Mouse (Mus musculus) gastrocnemius, postnatal 14 days (tissue): ENCODE results near the gene Furin. TPM values are rescaled to one million over a fixed set of nuclear protein-coding genes. Genes with fewer than 3 reads are reported as not detected.

ENCODE experiments used
- DNase-seq: peaks from one replicate; pipeline ENCODE4 v3.0.0; 2021; ENCODE audit warnings: mixed read lengths
- intact Hi-C: fragments of 180-260 bp; cut with DNase I; formaldehyde crosslinking; loops from one replicate; pipeline ENCODE4 v1.15.1; 2025; ENCODE audit warnings: low total_unique reads
- long read RNA-seq, 2 experiments: library from polyadenylated mRNA; stranded (forward); transcript quantifications; one replicate each; pipeline ENCODE4 v2.0.0; 2021
- total RNA-seq, 2 experiments: library from RNA; stranded (reverse); gene quantifications; 2 replicates each; pipeline ENCODE4 v1.2.3; 2021

Gene Furin
- 10 to 100 TPM; 49.4 to 51.9 TPM for total RNA-seq
- long read RNA-seq, experiment 1, full-length matches to known transcripts, result 10 of 17 reads
- long read RNA-seq, experiment 1, partial matches to known transcripts, result 6 of 17 reads
- long read RNA-seq, experiment 1, other reads (novel, unspliced or antisense), result 1 of 17 reads
- long read RNA-seq, experiment 2, full-length matches to known transcripts, result 15 of 27 reads
- long read RNA-seq, experiment 2, partial matches to known transcripts, result 5 of 27 reads
- long read RNA-seq, experiment 2, other reads (novel, unspliced or antisense), result 7 of 27 reads

DNA sequence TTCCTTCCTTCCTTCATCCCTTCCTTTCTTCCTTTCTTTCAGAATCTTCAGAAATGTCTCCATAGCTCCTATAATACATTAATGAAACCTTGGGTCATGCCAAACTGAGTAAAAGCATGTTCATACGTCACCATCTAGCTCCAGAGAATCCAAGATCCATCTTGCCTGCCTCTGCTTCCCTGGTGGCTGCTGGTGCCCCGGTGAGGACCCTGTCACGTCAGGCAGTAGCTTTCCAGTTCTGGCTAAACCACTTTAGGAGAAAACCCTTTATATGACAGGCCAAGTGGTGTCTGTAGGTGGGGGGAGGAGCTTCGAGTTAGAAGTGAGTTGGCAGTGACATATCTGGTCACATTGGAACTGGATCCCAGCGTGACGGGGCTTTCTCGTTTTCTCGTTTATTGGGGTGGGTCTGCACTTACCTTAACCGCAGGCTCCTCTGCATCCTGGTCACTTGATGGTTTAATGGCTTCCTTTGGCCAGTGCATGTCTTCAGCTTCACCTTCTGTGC is at the start of gene Furin:
Gene Furin (minus strand): TSS at position 249 of the 508 bp plus-strand sequence.
- intact Hi-C loops, result no loop called here
- DNase-seq, result no peak

DNA sequence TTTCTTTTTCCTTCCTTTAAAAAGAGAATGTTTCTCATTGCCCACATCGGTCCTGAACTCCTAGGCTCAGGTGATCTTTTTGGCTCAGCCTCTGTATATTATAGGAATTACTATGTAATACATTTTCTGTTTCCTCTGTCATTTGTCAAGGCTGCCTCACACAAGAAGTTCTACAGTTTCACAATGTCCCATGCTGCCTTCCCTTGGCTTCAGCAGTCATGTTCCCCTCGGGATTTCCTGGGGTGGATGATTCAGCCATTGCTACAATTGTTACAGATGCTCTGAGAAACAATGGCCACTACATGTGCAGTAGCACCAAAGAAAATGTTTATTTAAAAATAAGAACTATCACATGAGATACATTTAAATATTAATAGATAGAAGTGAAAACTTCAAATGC is 49.5 kb upstream of the Furin start:
- intact Hi-C loops, result no loop called here

DNA sequence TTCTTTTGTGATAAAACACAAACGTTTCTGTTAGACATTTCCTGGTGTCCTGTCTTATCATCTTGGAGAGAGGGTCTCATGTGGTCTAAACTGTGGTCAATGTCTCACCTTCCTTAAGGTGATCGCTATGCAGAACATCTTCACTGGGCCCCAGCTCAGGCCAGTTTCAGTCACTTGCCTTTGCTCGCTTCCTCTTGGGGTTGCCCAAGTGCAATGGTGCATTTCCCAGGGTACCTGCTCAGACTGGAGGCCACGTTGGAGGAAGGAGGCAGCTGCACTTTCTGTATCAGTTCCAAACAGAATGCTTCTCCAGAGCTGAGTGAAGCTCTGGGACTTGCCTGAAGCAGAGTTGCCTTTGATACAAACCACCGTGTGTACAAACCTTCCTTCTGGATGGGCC is 48.8 kb upstream of the Furin start:
- DNase-seq, result no peak
- intact Hi-C loops, result no loop called here

More for the DNA sequence above, 49.5 kb upstream of the Furin start:
- no peak for DNase-seq

DNA sequence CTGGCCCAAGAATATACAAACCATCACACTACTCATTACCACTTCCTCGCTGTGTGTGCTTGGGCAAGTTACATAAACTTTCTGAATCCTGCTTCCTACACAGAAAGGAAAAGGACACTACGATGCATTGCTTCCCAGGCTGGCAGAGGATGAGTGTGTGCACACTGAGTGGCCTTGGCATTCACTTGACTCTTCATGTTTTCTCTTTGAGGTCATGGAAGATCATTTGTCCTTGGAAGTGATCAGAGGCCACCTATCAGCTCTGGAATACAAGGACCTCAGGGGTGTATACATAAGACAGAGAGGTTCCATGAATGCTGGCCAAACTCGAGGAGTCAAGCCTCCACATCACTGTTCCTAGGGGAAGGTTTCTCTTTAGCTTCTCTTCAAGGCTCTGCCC is 47.9 kb upstream of the Furin start:
- intact Hi-C loops, result no loop called here

DNA sequence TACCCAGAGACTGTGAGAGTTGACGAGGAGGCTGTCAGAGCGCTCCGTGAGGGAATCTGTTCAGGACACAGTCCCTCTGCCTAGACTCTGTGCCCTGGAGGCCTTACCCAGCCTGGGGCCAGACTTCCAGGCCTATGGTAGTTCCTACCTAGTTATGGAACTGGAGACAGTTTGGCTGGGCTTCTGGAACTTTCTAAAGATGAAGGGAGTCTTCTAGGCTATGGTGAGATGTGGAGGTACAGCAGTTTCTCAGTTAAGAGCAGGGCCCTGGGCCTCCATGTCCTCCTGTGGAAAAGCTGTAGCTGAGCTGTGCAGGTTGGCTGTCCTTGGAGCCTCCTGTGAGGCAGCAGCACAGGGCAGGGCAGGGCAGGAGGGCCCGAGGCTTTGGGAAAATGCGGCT is 47.0 kb upstream of the Furin start:
- intact Hi-C loops, result no loop called here
- DNase-seq, result no peak

More for the DNA sequence above, 47.9 kb upstream of the Furin start:
- DNase-seq, result no peak

DNA sequence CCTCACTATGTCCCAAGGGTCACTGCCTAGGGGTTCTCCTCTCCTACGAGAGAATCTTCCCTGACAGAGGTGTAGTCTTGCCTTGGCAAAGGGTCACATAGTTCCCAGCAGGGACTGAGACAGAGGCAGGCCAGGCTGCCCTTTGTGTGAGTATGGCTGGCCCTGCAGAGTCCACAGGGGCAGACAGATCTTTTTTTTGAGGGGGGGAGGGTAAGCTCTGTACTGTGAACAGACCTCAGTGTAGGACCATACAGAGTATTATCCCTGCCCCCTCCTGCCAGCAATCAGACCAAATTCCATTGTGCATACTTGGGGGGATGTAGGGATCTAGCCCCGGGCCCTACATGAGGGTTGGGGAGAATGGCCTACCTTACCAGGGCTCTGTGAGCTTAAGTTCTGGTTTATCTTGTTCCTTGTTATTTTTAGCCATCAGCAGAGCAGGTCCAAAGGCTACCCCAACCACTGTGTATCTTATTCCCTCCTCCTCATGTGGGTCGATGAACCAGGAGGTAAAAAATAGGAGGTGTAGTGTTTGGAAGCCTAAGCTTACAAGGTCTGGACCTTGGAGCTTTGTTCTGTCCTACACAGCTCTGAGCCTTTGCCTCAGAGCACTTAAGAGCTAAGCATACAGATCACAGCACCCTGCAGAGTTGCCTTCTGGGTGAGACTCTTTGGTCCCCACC is 46.5 kb upstream of the Furin start:
- DNase-seq, result no peak
- intact Hi-C loops, result no loop called here

DNA sequence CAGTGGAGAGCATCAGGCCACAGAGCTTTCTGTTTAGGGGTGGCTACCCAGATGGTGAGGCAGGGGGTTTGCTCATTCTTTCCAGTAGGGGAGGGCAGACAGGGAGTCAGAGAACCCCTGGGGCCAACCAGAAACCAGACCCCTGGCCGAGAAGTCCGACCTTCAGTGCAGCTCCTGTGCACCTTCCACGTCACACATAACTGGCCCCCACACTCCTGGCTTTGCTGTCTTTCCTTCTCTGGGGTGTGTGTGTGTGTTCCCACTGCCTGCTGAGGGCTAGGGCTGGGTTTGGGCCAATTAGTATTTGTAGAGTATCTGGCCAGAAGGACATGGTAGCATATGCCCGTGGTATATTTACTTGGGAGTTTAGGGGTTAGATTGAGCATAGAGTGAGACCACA is 45.1 kb upstream of the Furin start:
- DNase-seq, result no peak
- intact Hi-C loops, result no loop called here

DNA sequence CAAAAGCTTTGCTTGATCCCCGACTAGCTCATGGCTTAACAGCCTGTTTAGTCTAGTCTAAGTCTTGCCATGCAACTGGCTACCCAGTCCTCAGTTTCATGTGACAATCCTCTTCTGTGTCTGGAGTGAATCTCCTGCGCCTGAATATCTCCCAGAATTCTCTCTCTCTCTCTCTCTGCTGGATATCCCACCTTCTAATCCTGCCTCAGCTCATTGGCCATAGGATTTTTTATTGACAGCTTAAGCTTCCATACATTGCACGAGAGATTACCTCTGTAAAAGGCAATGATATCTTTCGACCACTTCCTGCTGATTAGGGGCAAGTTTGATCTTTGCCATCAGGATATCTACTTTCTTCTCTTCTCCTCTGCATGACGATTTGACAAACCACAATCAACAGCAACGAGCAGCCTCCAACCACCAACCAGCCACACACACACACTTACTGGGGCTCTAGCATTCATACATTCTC is 44.4 kb upstream of the Furin start:
- intact Hi-C loops, result no loop called here
- DNase-seq, result no peak

DNA sequence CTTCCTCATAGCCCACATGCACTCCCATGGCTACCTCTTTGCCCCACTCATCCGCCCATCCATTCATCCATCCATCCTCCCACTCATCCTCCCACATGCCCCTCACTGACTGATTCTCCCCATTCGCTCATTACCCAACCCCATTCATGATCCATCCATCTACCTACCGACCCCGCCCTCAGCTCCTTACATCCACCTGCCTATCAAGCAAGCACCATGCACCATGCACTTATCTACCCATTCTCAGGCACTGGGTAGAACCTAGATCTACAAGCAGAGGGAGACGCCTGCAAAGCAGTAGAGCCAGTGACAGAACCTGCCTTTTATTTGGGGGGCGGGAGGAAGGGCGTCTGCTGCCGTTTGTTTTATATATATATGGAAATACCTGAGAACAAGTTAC is 42.1 kb upstream of the Furin start:
- no peak for DNase-seq
- intact Hi-C loops, result no loop called here

DNA sequence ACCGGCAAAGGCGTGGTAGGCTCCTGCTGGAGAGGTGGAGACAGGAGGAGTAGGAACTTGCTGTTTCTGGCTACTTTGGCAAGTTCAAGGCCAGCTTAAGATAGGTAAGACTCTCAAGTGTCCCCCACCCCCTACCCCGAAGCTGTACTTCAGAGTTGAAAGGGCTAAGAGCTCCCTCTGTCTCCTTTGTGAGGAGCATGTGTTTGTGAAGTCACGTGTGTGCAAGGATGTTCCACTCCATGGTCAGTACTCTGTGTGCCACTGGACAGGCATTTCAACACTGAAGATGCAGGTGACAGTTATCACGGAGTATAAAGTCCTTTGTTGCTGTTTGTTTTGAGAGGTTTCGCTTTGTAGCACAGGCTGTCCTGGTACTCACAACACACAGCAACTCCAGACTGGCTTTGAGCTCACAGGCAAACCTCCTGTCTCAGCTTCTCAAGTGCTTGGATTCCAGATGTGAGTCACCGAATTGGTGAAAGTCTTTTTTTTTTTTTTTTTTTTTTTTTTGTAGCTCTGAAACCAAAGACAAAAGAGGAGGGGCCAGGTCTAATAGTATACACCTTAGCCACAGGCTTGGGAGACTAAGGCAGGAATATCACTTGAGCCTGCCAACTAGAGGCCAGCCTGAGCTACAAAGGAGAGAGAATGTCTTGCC is 41.1 kb upstream of the Furin start:
- intact Hi-C loops, result no loop called here
- no peak for DNase-seq

DNA sequence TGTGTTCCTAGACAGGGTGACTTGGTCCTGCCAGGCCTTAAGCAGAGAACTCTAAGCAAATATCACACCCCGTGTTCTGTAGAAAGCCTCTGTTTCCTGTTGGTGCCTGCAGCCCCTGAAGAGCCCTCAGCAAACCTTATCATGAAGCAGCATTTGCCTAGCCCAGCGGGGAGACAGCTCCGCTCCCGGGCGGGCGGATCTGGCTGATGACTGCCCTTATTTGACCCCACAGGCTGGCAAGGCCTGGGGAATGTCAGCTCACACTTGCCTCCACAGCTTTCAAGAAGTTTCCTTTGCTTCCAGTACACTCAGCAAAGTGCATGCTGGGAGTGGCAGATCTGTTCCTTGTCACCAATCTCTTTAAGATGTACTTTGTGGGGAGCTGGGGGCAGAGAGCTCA is 40.3 kb upstream of the Furin start:
- intact Hi-C loops, result no loop called here
- peak; percentile 58 for DNase-seq

DNA sequence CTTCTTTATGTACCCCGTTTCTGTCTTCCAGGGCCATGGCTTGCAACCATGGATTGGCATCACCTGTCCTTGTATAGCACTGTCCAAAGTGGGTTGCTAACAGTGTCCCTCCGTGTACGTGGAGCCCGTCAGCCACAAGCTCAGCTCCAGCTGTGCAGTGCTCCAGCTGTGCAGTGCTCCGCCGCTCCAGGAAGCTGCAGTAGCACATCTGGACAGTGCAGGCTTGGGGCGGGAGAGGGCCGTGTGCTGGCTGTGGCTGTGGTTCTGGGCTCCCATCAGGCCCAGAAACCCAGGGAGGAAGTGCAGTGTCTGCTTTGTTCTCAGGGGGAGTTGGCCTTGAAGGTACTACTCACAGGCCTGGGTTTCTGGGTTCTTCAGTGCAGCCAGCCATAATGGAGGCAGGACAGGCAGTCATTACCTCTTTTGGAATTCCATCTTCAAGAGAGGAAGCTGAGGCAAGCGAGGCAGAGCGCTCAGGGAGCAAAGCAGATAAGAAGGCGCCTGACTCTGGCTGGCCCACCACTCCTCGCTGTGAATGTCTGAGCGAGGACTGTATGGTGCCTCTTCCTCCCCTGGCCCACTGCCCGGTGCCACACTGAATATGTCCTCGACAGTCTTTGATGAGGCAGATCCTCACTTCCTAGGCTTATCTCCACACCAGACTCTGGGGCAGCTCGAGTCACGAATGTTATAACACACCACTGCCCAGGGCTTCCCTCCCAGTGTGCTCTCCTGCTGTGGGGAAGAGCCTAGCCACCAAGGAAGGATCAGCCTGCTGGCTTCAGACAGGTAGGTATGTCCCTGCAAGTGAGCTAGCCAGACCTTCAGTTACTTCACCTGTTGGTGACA is 39.4 kb upstream of the Furin start:
- intact Hi-C loops, result no loop called here
- DNase-seq, result peak; percentile 48

DNA sequence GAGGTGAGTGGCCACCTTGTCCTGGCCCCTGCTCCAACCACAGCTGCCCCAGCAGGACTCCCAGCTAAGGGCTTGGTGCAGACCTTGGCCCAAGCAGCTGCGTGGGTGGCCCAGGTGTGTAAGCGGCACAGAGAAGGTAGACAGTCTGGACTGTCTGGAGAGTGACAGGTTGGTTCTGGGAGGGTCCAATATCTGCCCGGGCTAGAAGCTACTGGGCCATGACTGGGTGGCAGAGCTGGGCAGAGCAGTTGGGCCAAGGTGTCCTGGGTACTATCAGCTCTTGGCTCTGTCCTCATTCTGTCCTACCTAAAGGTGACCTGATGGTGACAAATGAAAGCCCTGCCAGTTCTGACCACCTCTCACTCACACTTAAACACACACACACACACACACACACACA is 37.9 kb upstream of the Furin start:
- intact Hi-C loops, result no loop called here
- no peak for DNase-seq

DNA sequence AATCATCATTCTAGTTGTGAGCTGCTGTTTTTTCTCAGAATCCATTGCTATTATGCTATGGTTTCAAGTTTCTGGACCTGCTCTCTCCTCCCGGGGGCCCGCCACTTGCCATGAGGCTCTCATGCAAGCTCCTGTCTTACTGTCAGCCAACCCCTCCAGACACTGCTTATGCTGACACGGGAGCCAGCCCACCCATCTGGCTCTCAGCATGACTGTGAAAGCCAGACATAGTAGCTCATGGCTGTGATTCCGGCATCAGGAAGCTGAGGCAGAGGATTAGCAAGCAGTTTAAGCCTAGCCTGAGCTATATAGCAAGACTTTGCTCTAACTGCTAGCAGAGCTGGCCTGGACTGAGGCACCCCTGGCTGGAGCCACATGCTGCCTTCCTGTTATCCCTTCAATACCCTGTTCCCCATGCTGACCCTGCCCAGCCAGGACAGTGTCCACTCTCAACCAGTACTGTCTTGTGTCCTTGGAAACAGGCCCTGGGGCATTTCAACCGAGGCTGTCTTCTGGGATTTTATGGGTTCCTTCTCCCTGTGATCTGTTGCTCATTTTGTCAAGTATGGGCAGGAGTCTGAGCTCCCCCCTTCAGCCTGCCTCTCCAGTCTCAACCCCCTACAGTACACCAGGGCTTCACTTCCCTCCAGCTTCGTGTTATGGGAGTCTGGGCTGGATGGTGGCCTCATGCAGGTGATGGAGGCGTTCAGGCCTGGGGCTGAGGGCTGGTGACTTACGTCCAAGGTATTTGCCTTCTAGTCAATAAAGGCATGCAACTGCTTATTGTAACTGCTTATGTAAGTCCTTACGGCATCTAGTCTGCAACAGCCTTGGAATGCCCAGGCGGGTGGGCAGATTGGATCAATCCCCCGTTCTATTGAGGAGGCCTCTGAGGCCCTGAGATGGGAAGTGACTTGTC is 37.0 kb upstream of the Furin start:
- DNase-seq, result no peak
- intact Hi-C loops, result no loop called here

DNA sequence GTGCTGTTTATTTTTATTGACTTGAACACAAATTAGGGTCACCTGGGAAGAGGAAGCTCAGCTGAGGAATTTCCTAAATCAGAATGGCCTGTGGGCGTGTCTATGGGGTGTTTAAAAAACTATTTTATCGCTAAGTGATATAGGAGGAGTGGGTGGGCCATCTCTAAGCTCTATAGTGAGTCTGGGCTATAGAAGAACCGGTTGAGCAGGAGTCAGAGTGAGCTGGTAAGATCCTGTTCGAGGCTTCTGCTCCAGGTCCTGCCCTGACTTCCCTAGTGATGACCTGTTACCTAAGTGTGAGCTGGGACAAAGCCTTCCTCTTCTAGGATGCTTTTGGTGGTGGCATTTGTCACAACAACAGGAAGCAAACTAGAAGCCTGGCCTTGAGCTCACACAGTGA is 35.4 kb upstream of the Furin start:
- intact Hi-C loops, result no loop called here
- DNase-seq, result no peak

DNA sequence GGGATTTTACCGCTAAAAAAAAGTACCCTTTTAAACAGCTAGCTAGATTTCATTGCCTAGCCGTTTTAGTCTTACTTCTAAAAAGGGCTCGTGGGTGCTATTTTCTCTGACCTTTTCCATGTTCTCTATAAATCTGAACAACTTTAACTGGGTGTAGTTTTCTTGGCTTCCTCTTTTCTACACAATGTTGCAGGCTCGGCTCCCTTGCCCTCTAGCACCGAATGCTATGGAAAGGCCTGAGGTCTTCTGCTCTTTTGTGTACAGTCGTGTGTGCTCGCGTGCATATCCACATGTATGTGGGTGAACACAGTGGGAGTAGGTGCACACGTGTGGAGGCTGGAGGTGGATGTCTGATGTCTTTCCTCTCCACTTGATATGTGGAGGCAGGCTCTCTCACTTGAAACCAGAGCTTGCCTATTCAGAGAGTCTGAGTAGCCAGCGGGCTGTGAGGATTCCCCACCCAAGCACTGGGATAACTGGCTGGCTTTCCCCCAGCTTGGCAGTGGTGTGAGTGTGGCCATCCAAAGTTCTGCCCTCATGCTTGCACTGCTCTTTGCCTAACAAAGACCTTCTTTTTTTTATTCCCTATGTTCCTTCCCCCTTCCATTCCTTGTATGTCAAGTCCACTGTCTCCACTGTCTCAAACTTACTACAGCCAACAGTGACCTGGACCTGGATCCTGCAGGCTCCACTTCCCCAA is 34.7 kb upstream of the Furin start:
- DNase-seq, result peak; percentile 72
- intact Hi-C loops, result no loop called here

DNA sequence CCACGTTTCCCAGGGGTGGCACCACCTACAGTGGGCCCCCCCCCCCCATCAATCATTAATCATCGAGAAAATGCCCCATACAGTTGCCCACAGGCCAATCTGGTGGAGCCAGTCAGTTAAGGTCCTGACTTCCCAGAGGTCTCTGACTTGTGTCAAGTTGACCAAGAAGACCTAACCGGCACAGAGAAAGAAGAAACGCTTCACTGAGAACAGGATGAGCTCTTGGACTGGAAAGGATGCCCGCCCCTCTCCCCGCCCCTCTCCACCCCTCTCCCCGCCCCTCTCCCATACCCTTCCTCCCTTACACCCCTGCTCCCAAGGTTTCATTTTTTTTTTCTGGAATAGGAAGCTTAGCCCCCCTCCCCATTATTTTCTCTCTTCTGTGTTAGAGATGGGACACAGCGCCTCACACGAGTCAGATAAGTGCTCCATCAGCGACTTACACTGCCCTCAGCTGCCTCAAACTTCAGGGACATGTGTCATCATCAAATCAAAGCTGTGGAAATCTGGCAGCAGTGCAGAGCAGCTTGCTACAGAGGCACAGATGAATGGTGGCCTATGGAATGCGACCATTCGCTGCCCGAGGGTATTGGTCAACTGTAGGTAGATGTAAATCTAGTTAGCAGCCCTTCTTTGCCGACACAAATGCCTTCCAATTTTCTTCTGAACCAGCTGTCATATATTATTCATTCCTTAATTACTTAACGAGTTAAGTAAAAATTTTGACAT is 34.0 kb upstream of the Furin start:
- DNase-seq, result no peak
- intact Hi-C loops, result no loop called here
